Mouse (Mus musculus): ENCODE measurements around the gene Trim15.

The Trim15 gene

DNA sequence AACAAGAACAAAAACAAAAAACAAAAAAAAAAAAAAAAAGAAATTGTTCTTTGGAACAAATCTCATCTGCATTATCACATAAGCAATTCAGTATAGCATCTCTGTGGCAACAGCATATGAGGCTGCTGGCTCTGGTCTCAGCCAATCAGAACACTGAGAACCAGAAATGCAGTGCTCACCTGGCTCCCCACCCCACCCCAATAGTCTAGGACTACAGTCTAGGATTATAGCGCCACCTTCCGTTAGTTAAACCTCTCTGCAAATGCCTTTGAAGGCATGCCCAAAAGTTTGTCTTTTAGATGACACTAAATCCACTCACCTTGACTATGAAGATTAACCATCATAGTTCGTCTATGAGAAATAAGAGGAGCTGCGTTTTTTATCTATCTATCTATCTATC, 41.5 kb downstream of the Trim15 start:
- no peak for DNase-seq

GRCm38 (mm10) chr17:36824005-36824404, 43.0 kb downstream of the Trim15 start:
- peak; percentile 88 for DNase-seq

DNA sequence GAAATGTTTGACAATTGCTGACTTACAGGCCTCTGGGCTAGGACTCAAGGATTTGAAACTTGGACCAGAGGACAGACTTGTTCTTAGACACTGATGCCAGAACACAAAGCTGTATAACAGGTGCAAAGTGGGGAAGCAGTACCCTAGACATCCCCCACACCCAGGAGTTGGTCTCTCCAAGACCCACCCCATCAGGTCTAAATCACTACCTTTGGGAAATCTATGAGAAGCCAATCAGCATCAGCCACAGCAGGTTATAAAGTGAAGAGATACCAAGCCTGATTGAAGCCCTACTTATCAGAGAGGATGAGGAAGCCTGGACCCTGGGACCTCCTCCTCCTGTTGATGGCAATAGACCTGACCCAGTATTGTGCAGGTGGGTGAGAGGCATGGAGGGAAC, 55.1 kb downstream of the Trim15 start, which contains the start of gene H2-M10.6:
H2-M10.6 (plus strand) TSS at position 301 of the 400 bp plus-strand sequence.
- DNase-seq: no peak
